Mouse (Mus musculus) hindbrain, embryonic 11.5 days (tissue): ENCODE measurements around the gene AC134908.4. TPM values are rescaled to one million over a fixed set of nuclear protein-coding genes. Genes with fewer than 3 reads are reported as not detected.

Experiments
- ATAC-seq: fragments of 200-750 bp; cut with Nextera tagmentation; 2 replicates; pipeline ENCODE4 v1.8.0; 2017; ENCODE audit warnings: mild to moderate bottlenecking, moderate TSS enrichment, moderate library complexity; ENCODE audit not compliant: low FRiP score
- DNase-seq: peaks from one replicate; pipeline ENCODE4 v3.0.0-alpha.2; 2015; ENCODE audit warnings: low spot score
- H3K27ac ChIP-seq: fragments of 300-500 bp; sonication (generic); 2 replicates; pipeline ENCODE4 v1.5.1; 2014; ENCODE audit warnings: mild to moderate bottlenecking, low read depth, low read length
- H3K27me3 ChIP-seq: fragments of 300-500 bp; sonication (generic); 2 replicates; pipeline ENCODE4 v1.6.1; 2014; ENCODE audit warnings: mild to moderate bottlenecking, low read length, moderate library complexity, mixed read lengths; ENCODE audit not compliant: control insufficient read depth, insufficient read depth
- H3K36me3 ChIP-seq: fragments of 300-500 bp; sonication (generic); 2 replicates; pipeline ENCODE4 v1.6.1; 2014; ENCODE audit warnings: mild to moderate bottlenecking, low read length, moderate library complexity, mixed read lengths; ENCODE audit not compliant: control insufficient read depth, insufficient read depth
- H3K4me1 ChIP-seq: fragments of 300-500 bp; sonication (generic); replicated peaks from 2 replicates; pipeline ENCODE4 v1.6.1; 2014; ENCODE audit warnings: low read length, mixed read lengths; ENCODE audit not compliant: control insufficient read depth, insufficient read depth
- H3K4me2 ChIP-seq: fragments of 300-500 bp; sonication (generic); replicated peaks from 2 replicates; pipeline ENCODE4 v1.6.1; 2014; ENCODE audit warnings: mild to moderate bottlenecking, low read depth, low read length
- H3K4me3 ChIP-seq: fragments of 300-500 bp; sonication (generic); 2 replicates; pipeline ENCODE4 v1.5.1; 2014; ENCODE audit warnings: low read depth, low read length
- H3K9ac ChIP-seq: fragments of 300-500 bp; sonication (generic); 2 replicates; pipeline ENCODE4 v1.6.1; 2014; ENCODE audit warnings: low read depth, low read length
- H3K9me3 ChIP-seq: fragments of 300-500 bp; sonication (generic); 2 replicates; pipeline ENCODE4 v1.6.1; 2016; ENCODE audit warnings: low read length; ENCODE audit not compliant: control insufficient read depth
- whole genome bisulfite sequencing: fragments of 180-500 bp; shearing (Covaris S2); extraction: QIAGEN DNeasy Blood & Tissue Kit; methylation state at CpG from one replicate; pipeline ENCODE4 v1.1.7; 2014; 5-methylcytosine and 5-hydroxymethylcytosine counted together
- polyA plus RNA-seq: library from polyadenylated mRNA; unstranded; fragments of >200 nt; fragmentation: Nextera tagmentation; extraction: Ambion mirVana; gene quantifications from 2 replicates; pipeline ENCODE4 v1.2.1, GENCODE M21; 2014

The AC134908.4 gene
- polyA plus RNA-seq, 1 experiment from 2014 or later, result 0.56 TPM

GRCm38 (mm10) chr17:25828223-25828594, 32.8 kb upstream of the AC134908.4 start:
- H3K36me3 ChIP-seq, result peaks cover 4% of the 10 kb centered on the region; the same call in 1 of the 2 replicates
- peak overlapping the region; percentile 78 for H3K4me2 ChIP-seq
- H3K4me1 ChIP-seq, result peaks cover 30% of the 10 kb centered on the region
- no peak overlapping the region; the same call in 1 of the 2 replicates for H3K27ac ChIP-seq
- DNase-seq, result no peak
- H3K4me3 ChIP-seq, result peak overlapping the region; percentile 65
- H3K9ac ChIP-seq, result no peak overlapping the region
- no peaks in the 10 kb centered on the region for H3K9me3 ChIP-seq
- no peaks in the 10 kb centered on the region for H3K27me3 ChIP-seq
- ATAC-seq, result no peak
- WGBS, result 86% methylated on average over 8 of the region's 8 CpGs

GRCm38 (mm10) chr17:25827546-25828222, 32.2 kb upstream of the AC134908.4 start:
- no peak for DNase-seq
- no peak overlapping the region for H3K27ac ChIP-seq
- no peak overlapping the region for H3K4me2 ChIP-seq
- 95% methylated on average over 22 of the region's 22 CpGs for WGBS
- H3K4me1 ChIP-seq, result peaks cover 30% of the 10 kb centered on the region
- no peak overlapping the region for H3K9ac ChIP-seq
- ATAC-seq, result no peak
- peaks cover 4% of the 10 kb centered on the region; the same call in 1 of the 2 replicates for H3K36me3 ChIP-seq
- no peak overlapping the region for H3K4me3 ChIP-seq
- H3K9me3 ChIP-seq, result no peaks in the 10 kb centered on the region
- H3K27me3 ChIP-seq, result no peaks in the 10 kb centered on the region

GRCm38 (mm10) chr17:25827011-25827410, 31.6 kb upstream of the AC134908.4 start:
- H3K4me1 ChIP-seq, result peaks cover 30% of the 10 kb centered on the region
- H3K4me3 ChIP-seq, result no peak overlapping the region
- no peak overlapping the region for H3K4me2 ChIP-seq
- 95% methylated on average over 13 of the region's 13 CpGs for WGBS
- DNase-seq, result no peak
- no peak for ATAC-seq
- no peaks in the 10 kb centered on the region for H3K27me3 ChIP-seq
- no peak overlapping the region for H3K9ac ChIP-seq
- H3K9me3 ChIP-seq, result no peaks in the 10 kb centered on the region
- H3K36me3 ChIP-seq, result peaks cover 4% of the 10 kb centered on the region; the same call in 1 of the 2 replicates
- H3K27ac ChIP-seq, result no peak overlapping the region

DNA sequence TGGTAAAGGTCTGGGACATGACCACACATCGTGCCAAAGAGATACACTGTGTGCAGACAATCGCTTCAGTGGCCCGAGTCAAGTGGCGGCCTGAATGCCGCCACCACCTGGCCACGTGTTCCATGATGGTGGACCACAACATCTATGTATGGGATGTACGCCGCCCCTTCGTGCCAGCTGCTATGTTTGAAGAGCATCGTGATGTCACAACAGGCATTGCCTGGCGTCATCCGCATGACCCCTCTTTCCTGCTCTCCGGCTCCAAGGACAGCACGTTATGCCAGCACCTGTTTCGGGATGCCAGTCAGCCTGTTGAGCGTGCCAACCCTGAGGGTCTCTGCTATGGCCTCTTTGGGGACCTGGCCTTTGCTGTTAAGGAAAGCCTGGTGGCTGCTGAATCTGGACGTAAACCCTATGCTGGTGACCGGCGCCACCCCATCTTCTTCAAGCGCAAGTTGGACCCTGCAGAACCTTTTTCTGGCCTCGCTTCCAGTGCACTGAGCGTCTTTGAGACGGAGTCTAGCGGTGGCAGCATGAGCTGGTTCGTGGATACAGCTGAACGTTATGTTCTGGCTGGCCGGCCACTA, 30.6 kb upstream of the AC134908.4 start:
- peaks cover 23% of the 10 kb centered on the region for H3K4me1 ChIP-seq
- no peak for ATAC-seq
- H3K4me3 ChIP-seq, result no peak overlapping the region
- no peaks in the 10 kb centered on the region for H3K9me3 ChIP-seq
- H3K4me2 ChIP-seq, result no peak overlapping the region
- DNase-seq, result no peak
- no peaks in the 10 kb centered on the region for H3K27me3 ChIP-seq
- no peak overlapping the region for H3K9ac ChIP-seq
- peaks cover 2% of the 10 kb centered on the region; the same call in 1 of the 2 replicates for H3K36me3 ChIP-seq
- H3K27ac ChIP-seq, result no peak overlapping the region
- WGBS, result 97% methylated on average over 27 of the region's 27 CpGs

- WGBS, result 97% methylated on average over 6 of the region's 6 CpGs
- no peak for DNase-seq
- Histone ChIP-seq H3K36me3 (no peaks in the 10 kb centered on the region), H3K9ac (no peak overlapping the region), H3K9me3 (no peaks in the 10 kb centered on the region), H3K4me1 (peaks cover 23% of the 10 kb centered on the region), H3K4me2 (no peak overlapping the region), H3K4me3 (no peak overlapping the region), H3K27ac (no peak overlapping the region), H3K27me3 (peaks cover 2% of the 10 kb centered on the region; the same call in 1 of the 2 replicates)
- ATAC-seq, result no peak
These were observed 29.9 kb upstream of the AC134908.4 start for GRCm38 (mm10) chr17:25825311-25825710.

DNA sequence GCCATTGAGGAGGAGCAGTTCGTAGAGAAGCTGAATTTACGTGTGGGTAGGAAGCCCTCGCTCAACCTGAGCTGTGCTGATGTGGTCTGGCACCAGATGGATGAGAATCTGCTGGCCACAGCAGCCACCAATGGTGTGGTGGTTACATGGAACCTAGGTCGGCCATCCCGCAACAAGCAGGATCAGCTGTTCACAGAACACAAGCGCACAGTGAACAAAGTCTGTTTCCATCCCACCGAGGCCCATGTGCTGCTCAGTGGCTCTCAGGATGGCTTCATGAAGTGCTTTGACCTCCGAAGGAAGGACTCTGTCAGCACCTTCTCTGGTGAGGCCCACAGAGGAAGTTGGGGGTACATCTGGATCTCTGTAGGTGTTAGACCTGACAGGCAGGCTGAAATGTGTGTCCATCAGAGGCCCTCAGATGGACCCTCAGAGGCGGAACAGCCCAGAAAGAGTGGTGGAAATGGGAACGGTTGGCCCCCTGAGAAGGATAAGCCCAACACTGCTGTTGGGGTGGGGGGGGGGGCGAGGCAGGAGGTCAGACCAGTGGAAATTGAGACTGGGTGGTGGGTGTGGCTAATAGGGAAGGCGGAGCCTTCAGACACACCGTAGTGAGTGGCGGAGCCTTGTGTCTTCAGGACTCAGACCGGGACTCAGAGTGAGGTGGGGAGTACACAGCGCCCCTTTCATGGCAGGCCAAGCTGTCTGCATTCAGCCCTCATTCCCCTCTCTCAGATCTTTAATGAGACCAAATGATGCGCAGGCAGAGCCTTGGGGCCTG, 29.1 kb upstream of the AC134908.4 start:
- Histone ChIP-seq H3K9me3 (no peaks in the 10 kb centered on the region), H3K9ac (peak overlapping the region; percentile 69; the same call in 1 of the 2 replicates), H3K36me3 (no peaks in the 10 kb centered on the region), H3K27me3 (peaks cover 9% of the 10 kb centered on the region; the same call in 1 of the 2 replicates), H3K4me3 (peak overlapping the region; percentile 47), H3K4me2 (peak overlapping the region; percentile 80), H3K4me1 (peaks cover 18% of the 10 kb centered on the region), H3K27ac (no peak overlapping the region)
- 73% methylated on average over 17 of the region's 17 CpGs for WGBS
- DNase-seq (no peak), ATAC-seq (no peak)

- Histone ChIP-seq H3K36me3 (no peaks in the 10 kb centered on the region), H3K9me3 (no peaks in the 10 kb centered on the region), H3K27me3 (peaks cover 20% of the 10 kb centered on the region), H3K27ac (0 out of 2 replicates have a peak within 1 kb of the TSS, but pooled peaks have one; percentile 19), H3K4me3 (peak within 1 kb of the TSS; percentile 47), H3K9ac (peak within 1 kb of the TSS; percentile 69), H3K4me1 (peaks cover 15% of the 10 kb centered on the region), H3K4me2 (peak within 1 kb of the TSS; percentile 80)
- DNase-seq (peak; percentile 87), ATAC-seq (no peak)
- 1% methylated on average over 18 of the region's 18 CpGs for WGBS
These were observed 28.0 kb upstream of the AC134908.4 start, which contains the start of gene Wdr24 for GRCm38 (mm10) chr17:25823452-25823851. TSS of gene Wdr24 (plus strand) at chr17:25823627.

DNA sequence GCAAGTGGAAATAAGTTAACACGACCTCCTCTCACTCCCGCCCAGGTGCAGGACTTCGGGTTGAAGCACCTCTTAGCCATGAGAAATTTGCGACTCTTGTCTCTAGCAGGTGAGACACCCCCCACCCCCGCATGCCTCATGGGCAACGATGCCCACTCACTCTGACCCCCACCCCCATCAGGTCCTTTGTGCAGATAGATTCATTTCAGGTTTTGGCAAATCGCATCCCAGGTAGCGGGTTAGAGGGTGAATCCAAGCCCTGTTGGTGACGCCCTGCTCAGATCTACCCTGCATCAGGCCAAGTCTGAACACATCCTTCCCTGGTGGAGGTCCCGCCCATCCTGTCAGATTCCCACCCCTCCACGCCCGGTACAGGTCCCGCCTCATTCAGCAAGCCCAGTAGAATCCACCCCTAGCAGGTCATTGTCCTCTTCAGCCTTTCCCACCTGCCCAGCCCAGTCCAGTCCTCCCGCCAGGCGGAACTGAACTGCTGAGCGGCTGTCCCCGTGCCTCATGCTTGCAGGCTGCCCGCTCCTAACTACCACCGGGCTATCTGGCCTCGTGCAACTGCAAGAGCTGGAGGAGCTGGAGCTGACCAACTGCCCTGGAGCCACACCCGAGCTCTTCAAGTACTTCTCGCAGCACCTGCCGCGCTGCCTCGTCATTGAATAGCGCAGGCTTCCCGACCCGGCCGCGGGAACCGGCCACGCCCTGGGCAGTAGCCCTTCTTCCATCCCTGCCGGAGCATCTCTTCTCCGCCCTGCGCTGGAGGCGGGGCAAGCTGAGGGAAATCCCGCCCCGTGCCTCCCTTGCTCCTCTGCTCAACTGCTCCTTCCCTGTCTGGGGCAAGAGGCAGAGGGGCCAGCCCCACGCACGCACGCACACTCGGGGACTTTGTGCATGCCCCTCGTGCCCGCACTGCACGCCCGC, 23.7 kb upstream of the AC134908.4 start:
- DNase-seq (peak; percentile 27), ATAC-seq (no peak)
- Histone ChIP-seq H3K9ac (no peak overlapping the region), H3K9me3 (no peaks in the 10 kb centered on the region), H3K27ac (no peak overlapping the region), H3K4me2 (peak overlapping the region; percentile 30), H3K36me3 (no peaks in the 10 kb centered on the region), H3K4me1 (peaks cover 4% of the 10 kb centered on the region; the same call in 1 of the 2 replicates), H3K4me3 (0 out of 2 replicates have a peak overlapping the region, but pooled peaks have one; percentile 2), H3K27me3 (peaks cover 31% of the 10 kb centered on the region)
- WGBS, result 7% methylated on average over 44 of the region's 46 CpGs
